Mouse (Mus musculus): ENCODE measurements around the gene Nlrc4. TPM values are rescaled to one million over a fixed set of nuclear protein-coding genes. Genes with fewer than 3 reads are reported as not detected.
A peak's percentile ranks its signal among the peaks of the same experiment; 100 is the strongest.

The Nlrc4 gene
- polyA plus RNA-seq, 1 experiment from 2014 or later: 0.23 TPM

DNA sequence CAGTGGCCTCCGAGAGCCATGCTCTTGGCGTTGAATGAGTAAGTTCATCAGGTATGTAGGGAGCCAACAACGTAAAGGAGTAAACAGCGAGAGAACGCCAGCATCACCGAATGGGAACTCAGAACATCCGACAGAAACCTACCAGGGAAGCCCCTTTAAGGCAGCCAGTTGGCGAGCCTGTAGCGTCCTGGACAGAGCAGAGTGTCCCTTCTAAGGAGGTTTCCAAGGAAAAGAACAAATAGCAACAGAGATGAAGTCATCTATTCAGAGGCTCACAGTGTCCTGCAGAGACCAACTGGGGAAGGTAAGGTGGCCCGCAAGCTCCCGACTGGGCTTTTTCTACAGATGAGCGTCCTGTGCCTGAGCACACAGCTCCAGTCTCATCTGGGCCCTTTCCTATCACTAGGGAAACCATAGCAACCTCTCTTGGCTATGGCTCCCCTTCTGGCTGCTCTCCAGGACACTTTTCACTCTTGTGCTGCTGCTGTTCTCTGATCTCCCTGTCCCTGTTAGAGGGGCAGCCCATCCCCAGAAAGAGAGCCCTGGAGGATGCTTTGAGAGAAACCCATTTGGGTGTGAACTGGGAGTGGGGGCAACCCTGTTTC, 34.4 kb downstream of the Nlrc4 start:
- no peak overlapping the region for H3K4me2 ChIP-seq
- H3K4me1 ChIP-seq: peaks cover 6% of the 10 kb centered on the region; the same call in 1 of the 2 replicates
- no peak overlapping the region for H3K4me3 ChIP-seq
- no peak overlapping the region for H3K9ac ChIP-seq
- no peak overlapping the region for H3K27ac ChIP-seq (replicated peaks)
- H3K27me3 ChIP-seq (replicated peaks): no peaks in the 10 kb centered on the region
- H3K36me3 ChIP-seq: peaks cover 85% of the 10 kb centered on the region
- peak; percentile 46; the same call in 1 of the 2 replicates for ATAC-seq (ENCODE audit: extremely low read depth, insufficient number of reproducible peaks, low FRiP score, low TSS enrichment)
- no peaks in the 10 kb centered on the region for H3K9me3 ChIP-seq
- WGBS: 79% methylated on average over 12 of the region's 12 CpGs

DNA sequence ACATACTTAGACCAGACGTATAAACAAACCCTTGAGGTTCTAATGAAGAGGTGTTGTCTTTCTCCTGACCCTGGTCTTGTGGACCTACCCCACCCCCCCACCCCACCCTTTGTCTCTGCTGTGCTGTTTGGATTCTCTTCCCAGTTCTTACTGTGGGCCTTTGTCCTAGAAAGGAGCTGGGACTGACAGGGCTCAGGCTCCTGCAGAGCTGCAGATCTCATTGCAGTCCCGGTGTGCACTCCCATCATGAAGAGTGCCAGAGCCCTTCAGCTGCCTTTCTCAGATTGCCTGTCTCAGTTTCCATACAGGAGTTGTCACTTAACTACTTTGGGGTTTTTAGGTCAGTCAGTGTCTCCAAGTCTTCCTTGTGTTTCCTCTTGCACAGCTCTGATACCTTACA, 38.3 kb downstream of the Nlrc4 start:
- H3K36me3 ChIP-seq: peaks cover 90% of the 10 kb centered on the region

DNA sequence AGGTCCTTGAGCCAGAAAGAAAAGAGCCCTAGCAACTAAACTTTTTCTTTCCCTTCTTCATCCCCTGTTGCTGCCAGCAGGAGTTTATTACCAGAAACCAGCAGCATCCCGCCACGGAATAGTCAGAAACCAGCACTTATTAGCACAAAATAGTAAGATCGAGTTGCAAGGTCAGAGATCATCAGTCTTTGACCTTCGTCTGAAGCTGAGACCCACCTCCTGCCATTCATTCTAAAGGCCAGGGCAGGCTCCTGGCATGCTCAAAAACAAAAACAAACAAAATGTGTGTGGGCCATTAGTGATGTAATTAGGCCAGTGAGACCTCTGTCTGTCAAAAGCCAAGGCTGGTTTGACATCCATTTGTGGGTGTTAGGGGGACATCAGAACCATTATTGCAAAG, 40.8 kb downstream of the Nlrc4 start:
- no peak overlapping the region for H3K4me3 ChIP-seq
- WGBS: 63% methylated on average over 4 of the region's 4 CpGs
- no peak overlapping the region for H3K27ac ChIP-seq (replicated peaks)
- no peak overlapping the region for H3K9ac ChIP-seq
- peaks cover 94% of the 10 kb centered on the region for H3K36me3 ChIP-seq
- no peaks in the 10 kb centered on the region for H3K27me3 ChIP-seq (replicated peaks)
- no peaks in the 10 kb centered on the region for H3K9me3 ChIP-seq
- no peaks in the 10 kb centered on the region for H3K4me1 ChIP-seq
- no peak overlapping the region for H3K4me2 ChIP-seq
- no peak for ATAC-seq (ENCODE audit: extremely low read depth, insufficient number of reproducible peaks, low FRiP score, low TSS enrichment)

More for the DNA sequence above, 38.3 kb downstream of the Nlrc4 start:
- Histone ChIP-seq H3K4me1 (peaks cover 6% of the 10 kb centered on the region; the same call in 1 of the 2 replicates), H3K9me3 (no peaks in the 10 kb centered on the region), H3K27me3 (replicated peaks) (no peaks in the 10 kb centered on the region), H3K27ac (replicated peaks) (no peak overlapping the region), H3K4me2 (no peak overlapping the region), H3K4me3 (no peak overlapping the region), H3K9ac (no peak overlapping the region)
- 79% methylated on average over 2 of the region's 2 CpGs for WGBS
- ATAC-seq (ENCODE audit: extremely low read depth, insufficient number of reproducible peaks, low FRiP score, low TSS enrichment): no peak

DNA sequence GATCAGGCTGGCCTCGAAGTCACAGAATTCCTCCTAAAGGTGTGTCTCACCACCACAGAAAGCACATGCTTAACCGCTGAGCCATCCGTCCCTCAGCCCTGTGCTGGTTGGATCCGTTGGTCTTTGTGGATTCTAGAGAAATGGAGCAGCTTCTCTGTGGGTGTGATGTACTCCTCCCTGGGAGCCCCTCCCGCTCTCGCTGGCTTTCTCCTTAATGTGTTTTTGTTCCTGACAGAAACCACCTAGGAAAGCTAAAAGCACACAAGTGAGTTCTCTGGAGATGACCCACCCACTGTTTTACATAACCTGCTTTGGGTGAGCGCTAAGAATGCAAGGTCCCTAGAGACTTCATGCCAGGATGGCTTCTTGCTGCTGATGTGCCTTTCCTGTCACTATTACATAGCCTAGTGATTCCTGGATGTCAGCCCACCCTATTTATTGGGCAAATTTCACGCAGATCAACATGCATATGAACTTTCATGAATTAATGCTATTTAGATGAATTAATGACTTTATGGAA, 42.0 kb downstream of the Nlrc4 start:
- Histone ChIP-seq H3K9me3 (no peaks in the 10 kb centered on the region), H3K4me1 (no peaks in the 10 kb centered on the region), H3K4me2 (no peak overlapping the region), H3K9ac (no peak overlapping the region), H3K36me3 (peaks cover 94% of the 10 kb centered on the region), H3K27me3 (replicated peaks) (no peaks in the 10 kb centered on the region), H3K27ac (replicated peaks) (no peak overlapping the region), H3K4me3 (no peak overlapping the region)
- ATAC-seq (ENCODE audit: extremely low read depth, insufficient number of reproducible peaks, low FRiP score, low TSS enrichment): no peak
- WGBS: 89% methylated on average over 8 of the region's 8 CpGs

DNA sequence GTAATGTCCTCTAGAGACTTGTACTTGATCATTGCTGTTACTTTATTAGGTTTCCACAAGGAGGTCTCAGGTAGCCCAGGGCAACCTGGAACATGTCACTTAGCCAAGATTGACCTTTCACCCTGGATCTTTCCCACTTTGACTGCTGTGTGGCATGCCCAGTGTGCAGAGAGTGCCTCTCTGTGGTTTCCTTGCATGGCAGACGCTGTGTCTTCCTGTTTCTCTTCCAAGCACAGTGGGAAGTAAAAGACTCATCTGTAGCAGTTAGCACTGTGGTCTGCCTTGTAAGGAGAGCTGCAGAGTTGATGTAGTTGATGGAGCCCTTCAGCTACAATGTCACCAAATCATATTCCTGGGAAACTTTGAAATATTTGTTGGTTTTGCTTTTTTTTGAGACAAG, 44.3 kb downstream of the Nlrc4 start:
- H3K27me3 ChIP-seq (replicated peaks): no peaks in the 10 kb centered on the region
- 82% methylated on average over 1 of the region's 1 CpGs for WGBS
- H3K9me3 ChIP-seq: no peaks in the 10 kb centered on the region
- H3K4me3 ChIP-seq: no peak overlapping the region
- no peak overlapping the region for H3K27ac ChIP-seq (replicated peaks)
- H3K9ac ChIP-seq: no peak overlapping the region
- H3K4me2 ChIP-seq: no peak overlapping the region
- no peaks in the 10 kb centered on the region for H3K4me1 ChIP-seq
- peaks cover 92% of the 10 kb centered on the region for H3K36me3 ChIP-seq
- no peak for ATAC-seq (ENCODE audit: extremely low read depth, insufficient number of reproducible peaks, low FRiP score, low TSS enrichment)

DNA sequence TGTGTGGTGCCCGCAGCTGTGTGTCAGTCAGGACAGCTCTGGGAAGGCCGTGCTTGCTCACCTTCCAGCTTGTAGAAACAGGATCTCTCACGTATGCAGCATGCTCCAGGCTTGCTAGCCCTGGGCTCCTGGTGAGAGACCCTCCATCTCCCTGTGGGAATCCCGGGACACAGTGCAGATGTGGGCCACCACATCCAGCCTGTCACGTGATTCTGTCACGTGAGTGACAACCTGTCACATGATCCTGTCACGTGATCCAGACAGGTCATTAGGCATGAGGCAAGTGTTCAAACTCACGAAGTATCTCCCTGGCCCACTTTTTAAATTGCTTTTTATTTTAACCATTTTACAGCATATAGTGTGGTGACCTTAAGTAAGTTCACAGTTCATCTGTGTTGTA, 45.6 kb downstream of the Nlrc4 start:
- no peak overlapping the region for H3K4me2 ChIP-seq
- no peaks in the 10 kb centered on the region for H3K9me3 ChIP-seq
- no peaks in the 10 kb centered on the region for H3K4me1 ChIP-seq
- no peak for ATAC-seq (ENCODE audit: extremely low read depth, insufficient number of reproducible peaks, low FRiP score, low TSS enrichment)
- H3K4me3 ChIP-seq: no peak overlapping the region
- peaks cover 88% of the 10 kb centered on the region for H3K36me3 ChIP-seq
- H3K9ac ChIP-seq: no peak overlapping the region
- no peaks in the 10 kb centered on the region for H3K27me3 ChIP-seq (replicated peaks)
- WGBS: 84% methylated on average over 8 of the region's 8 CpGs
- H3K27ac ChIP-seq (replicated peaks): no peak overlapping the region

DNA sequence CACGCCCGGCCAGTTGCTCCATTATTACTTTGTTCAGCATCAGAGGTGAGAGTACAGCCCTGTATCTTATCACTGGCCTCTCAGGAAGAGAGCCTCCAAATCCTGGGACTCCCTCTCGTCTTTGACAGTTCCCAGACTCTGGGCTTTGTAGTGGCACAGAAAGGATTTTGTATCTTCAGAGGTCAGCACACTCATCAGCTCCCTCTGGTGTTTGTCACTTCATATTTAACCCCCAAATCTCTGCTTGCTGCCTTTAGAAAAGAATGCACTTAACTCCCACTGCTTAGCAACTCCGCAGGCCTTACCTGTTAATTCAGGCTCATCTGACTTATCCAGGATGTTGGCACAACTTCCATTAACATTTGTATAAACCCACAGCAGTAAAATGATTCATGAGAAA, 49.2 kb downstream of the Nlrc4 start:
- Histone ChIP-seq H3K36me3 (peaks cover 80% of the 10 kb centered on the region), H3K9me3 (no peaks in the 10 kb centered on the region), H3K4me1 (no peaks in the 10 kb centered on the region), H3K4me2 (no peak overlapping the region), H3K27ac (replicated peaks) (no peak overlapping the region), H3K27me3 (replicated peaks) (no peaks in the 10 kb centered on the region), H3K9ac (no peak overlapping the region), H3K4me3 (no peak overlapping the region)
- no peak for ATAC-seq (ENCODE audit: extremely low read depth, insufficient number of reproducible peaks, low FRiP score, low TSS enrichment)
- 36% methylated on average over 4 of the region's 4 CpGs for WGBS

DNA sequence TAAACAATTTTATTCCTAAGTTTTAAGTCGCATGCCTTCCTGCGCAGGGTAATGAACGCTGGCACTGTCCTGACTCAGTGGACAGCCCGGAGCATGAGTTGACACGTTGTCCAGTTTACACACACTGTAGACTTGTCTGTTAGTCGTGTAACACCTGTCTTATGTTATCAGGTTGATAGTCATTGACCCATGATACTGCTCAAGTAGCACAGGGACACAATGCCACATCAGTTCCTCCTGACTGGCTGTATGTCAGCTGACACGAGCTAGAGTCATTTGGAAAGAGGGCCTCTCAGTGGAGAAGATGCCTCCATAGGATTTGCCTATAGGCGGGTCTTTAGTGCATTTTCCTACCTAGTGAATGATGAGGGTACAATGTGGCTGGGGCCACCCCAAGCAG, 52.5 kb downstream of the Nlrc4 start:
- no peak overlapping the region for H3K27ac ChIP-seq (replicated peaks)
- no peak overlapping the region for H3K4me3 ChIP-seq
- no peak overlapping the region for H3K9ac ChIP-seq
- H3K27me3 ChIP-seq (replicated peaks): no peaks in the 10 kb centered on the region
- 76% methylated on average over 8 of the region's 8 CpGs for WGBS
- no peaks in the 10 kb centered on the region for H3K4me1 ChIP-seq
- H3K9me3 ChIP-seq: no peaks in the 10 kb centered on the region
- no peak overlapping the region for H3K4me2 ChIP-seq
- peaks cover 80% of the 10 kb centered on the region for H3K36me3 ChIP-seq
- ATAC-seq (ENCODE audit: extremely low read depth, insufficient number of reproducible peaks, low FRiP score, low TSS enrichment): no peak; the same call in 1 of the 2 replicates

DNA sequence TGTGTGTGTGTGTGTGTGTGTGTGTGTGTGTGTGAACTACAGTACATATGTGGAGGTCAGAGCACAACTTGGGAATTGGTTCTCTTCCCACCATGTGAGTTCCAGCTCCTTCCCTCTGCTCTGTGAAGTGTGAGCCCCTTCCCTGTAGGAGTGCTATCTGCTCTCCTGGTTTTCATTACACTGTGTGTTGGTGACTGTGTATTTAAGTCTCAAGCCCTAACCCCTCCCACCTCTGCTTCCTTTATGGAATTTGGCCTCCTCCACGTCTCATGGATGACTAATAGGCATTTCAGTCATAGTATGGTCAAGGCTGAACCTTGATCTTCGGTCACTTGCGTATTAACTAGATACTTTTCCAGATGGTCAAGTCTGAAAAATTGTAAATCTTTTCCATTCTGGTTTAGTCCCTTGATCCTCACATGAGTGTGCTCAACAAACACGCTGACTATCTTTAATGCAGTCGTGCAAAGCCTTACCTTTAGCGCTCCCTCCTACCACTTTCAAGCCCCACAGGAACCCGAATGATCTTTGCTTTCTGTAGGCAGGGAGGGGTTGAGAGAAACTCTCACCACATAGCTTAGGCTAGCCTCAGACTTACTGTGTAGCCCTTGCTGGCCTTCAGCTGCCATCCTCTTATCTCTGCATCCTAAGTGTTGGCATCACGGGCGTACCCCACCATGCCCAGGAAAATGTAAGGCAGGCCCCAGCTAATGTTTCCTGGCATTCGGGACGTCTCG, 56.3 kb downstream of the Nlrc4 start:
- 85% methylated on average over 12 of the region's 12 CpGs for WGBS
- peaks cover 60% of the 10 kb centered on the region for H3K36me3 ChIP-seq
- no peaks in the 10 kb centered on the region for H3K9me3 ChIP-seq
- H3K4me2 ChIP-seq: no peak overlapping the region
- H3K4me3 ChIP-seq: no peak overlapping the region
- no peaks in the 10 kb centered on the region for H3K27me3 ChIP-seq (replicated peaks)
- ATAC-seq (ENCODE audit: extremely low read depth, insufficient number of reproducible peaks, low FRiP score, low TSS enrichment): no peak
- H3K9ac ChIP-seq: no peak overlapping the region
- no peaks in the 10 kb centered on the region for H3K4me1 ChIP-seq
- no peak overlapping the region for H3K27ac ChIP-seq (replicated peaks)

DNA sequence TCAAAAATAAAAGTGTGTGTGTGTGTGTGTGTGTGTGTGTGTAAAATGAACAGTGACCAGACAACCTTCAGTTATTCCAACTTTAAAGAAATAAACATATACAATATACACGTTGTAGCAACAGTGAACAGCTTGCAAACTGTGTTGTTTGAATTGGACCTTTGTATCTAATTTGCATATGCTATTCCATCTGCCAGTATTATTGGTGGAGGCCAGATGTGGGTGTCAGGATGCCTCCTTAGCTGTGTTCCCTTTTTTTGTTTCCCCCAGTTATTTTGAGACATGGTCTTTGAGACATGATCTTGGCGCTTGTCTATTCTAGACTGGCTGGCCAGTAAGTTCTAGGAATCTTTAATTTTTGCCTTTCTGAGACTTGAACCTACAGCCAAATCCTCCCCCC, 61.8 kb downstream of the Nlrc4 start:
- ATAC-seq (ENCODE audit: extremely low read depth, insufficient number of reproducible peaks, low FRiP score, low TSS enrichment): no peak
- H3K9ac ChIP-seq: no peak overlapping the region
- H3K36me3 ChIP-seq: peaks cover 9% of the 10 kb centered on the region
- no peak overlapping the region for H3K27ac ChIP-seq (replicated peaks)
- H3K4me1 ChIP-seq: peaks cover 16% of the 10 kb centered on the region
- no peak overlapping the region for H3K4me3 ChIP-seq
- WGBS: 85% methylated on average over 2 of the region's 2 CpGs
- H3K4me2 ChIP-seq: no peak overlapping the region
- H3K27me3 ChIP-seq (replicated peaks): no peaks in the 10 kb centered on the region
- no peaks in the 10 kb centered on the region for H3K9me3 ChIP-seq

DNA sequence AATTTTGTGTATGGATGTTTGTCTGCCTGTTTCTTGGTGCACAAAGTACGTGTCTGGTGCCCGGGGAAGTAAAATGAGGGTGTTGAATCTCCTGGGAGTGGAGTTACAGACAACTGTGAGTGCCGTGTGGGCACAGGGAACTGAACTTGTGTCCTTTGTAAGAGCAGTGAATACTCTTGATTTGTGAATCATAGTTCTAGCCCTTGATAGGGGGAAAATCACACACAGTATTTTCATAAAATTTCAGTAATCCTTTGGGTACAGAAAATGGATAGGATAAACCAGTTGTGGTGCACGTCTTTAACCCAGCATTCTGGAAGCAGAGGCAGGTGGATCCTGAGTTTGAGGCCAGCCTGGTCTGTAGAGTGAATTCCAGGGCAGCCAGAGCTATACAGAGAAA, 62.2 kb downstream of the Nlrc4 start:
- Histone ChIP-seq H3K27me3 (replicated peaks) (no peaks in the 10 kb centered on the region), H3K27ac (replicated peaks) (no peak overlapping the region), H3K9ac (peak overlapping the region; percentile 97), H3K4me2 (peak overlapping the region; percentile 87), H3K9me3 (no peaks in the 10 kb centered on the region), H3K4me1 (peaks cover 16% of the 10 kb centered on the region), H3K36me3 (peaks cover 5% of the 10 kb centered on the region; the same call in 1 of the 2 replicates), H3K4me3 (peak overlapping the region; percentile 89)
- no peak for ATAC-seq (ENCODE audit: extremely low read depth, insufficient number of reproducible peaks, low FRiP score, low TSS enrichment)
- WGBS: 77% methylated on average over 4 of the region's 4 CpGs

All from heart, embryonic 13.5 days (tissue).